Mouse (Mus musculus) CH12.LX (cell line): ENCODE measurements around the gene Hyal2. TPM values are rescaled to one million over a fixed set of nuclear protein-coding genes. Genes with fewer than 3 reads are reported as not detected.

ENCODE experiments used
- DNase-seq: peaks from one replicate; pipeline ENCODE4 v3.0.0-alpha.2; 2013; ENCODE audit errors: extremely low read depth
- H3K27ac ChIP-seq: 2 replicates; pipeline ENCODE4 v1.5.1; 2012; ENCODE audit warnings: low read depth, mild to moderate bottlenecking, control low read depth, moderate library complexity; ENCODE audit not compliant: insufficient read depth
- H3K27me3 ChIP-seq: replicated peaks from 2 replicates; pipeline ENCODE3; 2012; ENCODE audit warnings: inconsistent platforms
- H3K36me3 ChIP-seq, 2 experiments: replicated peaks in 1 of 2; 2 replicates each; pipeline versions ENCODE3 to v1.6.1; 2012; ENCODE audit warnings: inconsistent platforms in 1 of 2, low read length in 1 of 2, mild to moderate bottlenecking in 1 of 2, mixed read lengths in 1 of 2, moderate library complexity in 1 of 2; ENCODE audit not compliant: control insufficient read depth in 1 of 2, insufficient read depth in 1 of 2
- H3K4me1 ChIP-seq, 2 experiments: 2 replicates each; pipeline ENCODE4 v1.6.1; 2012; ENCODE audit warnings: inconsistent platforms in 1 of 2, moderate library complexity in 1 of 2; ENCODE audit not compliant: insufficient read depth in 2 of 2, control insufficient read depth in 1 of 2
- H3K4me2 ChIP-seq: 2 replicates; pipeline ENCODE4 v1.6.1; 2012; ENCODE audit warnings: low read depth, mild to moderate bottlenecking, control low read depth; ENCODE audit not compliant: poor library complexity, insufficient read depth, severe bottlenecking
- H3K4me3 ChIP-seq, 3 experiments: fragments of 150-350 bp in 1 of 3; sonication (generic) in 1 of 3; replicated peaks in 1 of 3; 2 replicates each; pipeline versions ENCODE3 to v1.5.1; 2011 to 2012; ENCODE audit warnings: low read depth in 2 of 3, low read length in 2 of 3, mild to moderate bottlenecking in 2 of 3, moderate library complexity in 2 of 3, control low read depth in 1 of 3, improper control_type of control experiment in 1 of 3, inconsistent platforms in 1 of 3, mixed read lengths in 1 of 3; ENCODE audit not compliant: poor library complexity in 1 of 3
- H3K79me2 ChIP-seq: replicated peaks from 2 replicates; pipeline ENCODE4 v1.6.1; 2012; ENCODE audit warnings: mild to moderate bottlenecking, moderate library complexity; ENCODE audit not compliant: control insufficient read depth, poor library complexity, insufficient read depth, severe bottlenecking; ENCODE audit errors: extremely low read depth
- H3K9ac ChIP-seq: 2 replicates; pipeline ENCODE4 v1.6.1; 2012; ENCODE audit warnings: low read depth, mild to moderate bottlenecking, control low read depth, moderate library complexity; ENCODE audit not compliant: insufficient read depth
- H3K9me3 ChIP-seq: replicated peaks from 2 replicates; pipeline ENCODE3; 2012; ENCODE audit warnings: low read length, inconsistent platforms, mixed read lengths
- BHLHE40 ChIP-seq: IDR thresholded peaks from 2 replicates; pipeline ENCODE4 v1.6.1; 2011; ENCODE audit warnings: mild to moderate bottlenecking, low read depth, low read length, improper control_type of control experiment
- CTCF ChIP-seq, 2 experiments: IDR thresholded peaks in 1 of 2; conservative IDR thresholded peaks in 1 of 2; 2 replicates each; pipeline ENCODE4 v1.5.1; 2011 to 2012; ENCODE audit warnings: low read depth in 2 of 2, low read length in 2 of 2, improper control_type of control experiment in 1 of 2, inconsistent platforms in 1 of 2, mild to moderate bottlenecking in 1 of 2, moderate library complexity in 1 of 2
- E2F4 ChIP-seq: IDR thresholded peaks from 2 replicates; pipeline ENCODE4 v1.6.1; 2011; ENCODE audit warnings: low read depth, low read length, improper control_type of control experiment; ENCODE audit not compliant: insufficient replicate concordance
- ELF1 ChIP-seq: IDR thresholded peaks from 2 replicates; pipeline ENCODE4 v1.6.1; 2014; ENCODE audit warnings: low read depth, mild to moderate bottlenecking, inconsistent platforms, low read length, improper control_type of control experiment
- EP300 ChIP-seq: IDR thresholded peaks from 2 replicates; pipeline ENCODE4 v1.6.1; 2011; ENCODE audit warnings: low read length, improper control_type of control experiment
- GABPA ChIP-seq: IDR thresholded peaks from 2 replicates; pipeline ENCODE4 v1.6.1; 2012; ENCODE audit warnings: low read depth, low read length, improper control_type of control experiment, inconsistent platforms; ENCODE audit not compliant: insufficient replicate concordance
- HCFC1 ChIP-seq: IDR thresholded peaks from 2 replicates; pipeline ENCODE4 v1.6.1; 2012; ENCODE audit warnings: low read depth, mild to moderate bottlenecking, inconsistent platforms, low read length, improper control_type of control experiment
- IRF4 ChIP-seq: IDR thresholded peaks from 2 replicates; pipeline ENCODE4 v1.6.1; 2014; ENCODE audit warnings: low read depth, mild to moderate bottlenecking, inconsistent platforms, low read length, improper control_type of control experiment
- JUN ChIP-seq: IDR thresholded peaks from 2 replicates; pipeline ENCODE4 v1.6.1; 2011; ENCODE audit warnings: low read depth, mild to moderate bottlenecking, low read length, improper control_type of control experiment, moderate library complexity; ENCODE audit not compliant: insufficient read depth
- JUND ChIP-seq: conservative IDR thresholded peaks from 2 replicates; pipeline ENCODE4 v1.6.1; 2011; ENCODE audit warnings: low read depth, low read length, improper control_type of control experiment
- MAZ ChIP-seq: IDR thresholded peaks from 2 replicates; pipeline ENCODE4 v1.6.1; 2012; ENCODE audit warnings: low read depth, mild to moderate bottlenecking, inconsistent platforms, low read length, improper control_type of control experiment, moderate library complexity
- MEF2A ChIP-seq: IDR thresholded peaks from 2 replicates; pipeline ENCODE4 v1.6.1; 2014; ENCODE audit warnings: low read depth, mild to moderate bottlenecking, inconsistent platforms, low read length, improper control_type of control experiment, borderline replicate concordance
- MXI1 ChIP-seq: IDR thresholded peaks from 2 replicates; pipeline ENCODE4 v1.6.1; 2011; ENCODE audit warnings: mild to moderate bottlenecking, low read depth, low read length, improper control_type of control experiment
- MYC ChIP-seq: IDR thresholded peaks from 2 replicates; pipeline ENCODE4 v1.6.1; 2011; ENCODE audit warnings: low read depth, mild to moderate bottlenecking, improper control_type of control experiment, low read length
- POLR2A ChIP-seq: IDR thresholded peaks from 2 replicates; pipeline ENCODE4 v1.6.1; 2011; ENCODE audit warnings: low read depth, mild to moderate bottlenecking, improper control_type of control experiment, low read length
- RAD21 ChIP-seq: IDR thresholded peaks from 2 replicates; pipeline ENCODE4 v1.6.1; 2011; ENCODE audit warnings: low read depth, mild to moderate bottlenecking, low read length, improper control_type of control experiment, moderate library complexity
- SMC3 ChIP-seq: IDR thresholded peaks from 2 replicates; pipeline ENCODE4 v1.6.1; 2011; ENCODE audit warnings: low read depth, low read length, improper control_type of control experiment
- TBP ChIP-seq: conservative IDR thresholded peaks from 2 replicates; pipeline ENCODE4 v1.6.1; 2011; ENCODE audit warnings: low read depth, low read length, improper control_type of control experiment
- TCF12 ChIP-seq: IDR thresholded peaks from 2 replicates; pipeline ENCODE4 v1.6.1; 2014; ENCODE audit warnings: low read depth, mild to moderate bottlenecking, inconsistent platforms, low read length, improper control_type of control experiment
- USF1 ChIP-seq: IDR thresholded peaks from 2 replicates; pipeline ENCODE4 v1.6.1; 2014; ENCODE audit warnings: low read depth, mild to moderate bottlenecking, inconsistent platforms, low read length, improper control_type of control experiment
- USF2 ChIP-seq: conservative IDR thresholded peaks from 2 replicates; pipeline ENCODE4 v1.6.1; 2011; ENCODE audit warnings: low read depth, low read length, improper control_type of control experiment
- ZKSCAN1 ChIP-seq: IDR thresholded peaks from 2 replicates; pipeline ENCODE4 v1.6.1; 2012; ENCODE audit warnings: low read depth, inconsistent platforms, low read length, improper control_type of control experiment, borderline replicate concordance
- ZNF384 ChIP-seq: IDR thresholded peaks from 2 replicates; pipeline ENCODE4 v1.6.1; 2012; ENCODE audit warnings: low read depth, low read length, improper control_type of control experiment, inconsistent platforms
- dilution Hi-C: fragments of 300-500 bp; cut with MboI; formaldehyde crosslinking; loops from 2 replicates; pipeline ENCODE4 v1.14.3; 2020; ENCODE audit warnings: low sequenced_read_pairs; ENCODE audit not compliant: extremely low pct_unique_long_range_greater_than_20kb, extremely low pct_ligation_motif_present
- in situ Hi-C: fragments of 300-500 bp; cut with MboI; formaldehyde crosslinking; loops from 3 replicates; pipeline ENCODE4 v1.14.3; 2019; ENCODE audit warnings: low sequenced_read_pairs, low pct_ligation_motif_present, low pct_unique_long_range_greater_than_20kb, mixed read lengths
- polyA plus RNA-seq: library from polyadenylated mRNA; unstranded; fragments of >175 nt; gene quantifications from 2 replicates; pipeline ENCODE4 v1.2.1, GENCODE M21; 2012; ENCODE audit warnings: low read depth; ENCODE audit not compliant: insufficient read length
- total RNA-seq, 2 experiments: library from RNA; depleted of rRNA; stranded (reverse); fragments of 300-350 nt in 1 of 2; fragments of >200 nt in 1 of 2; gene quantifications; 2 replicates each; pipeline ENCODE4 v1.2.3; 2012 to 2014

Gene Hyal2
- total and polyA plus RNA-seq, 3 experiments = 16.4 to 30.9 (median 26.8) TPM

DNA sequence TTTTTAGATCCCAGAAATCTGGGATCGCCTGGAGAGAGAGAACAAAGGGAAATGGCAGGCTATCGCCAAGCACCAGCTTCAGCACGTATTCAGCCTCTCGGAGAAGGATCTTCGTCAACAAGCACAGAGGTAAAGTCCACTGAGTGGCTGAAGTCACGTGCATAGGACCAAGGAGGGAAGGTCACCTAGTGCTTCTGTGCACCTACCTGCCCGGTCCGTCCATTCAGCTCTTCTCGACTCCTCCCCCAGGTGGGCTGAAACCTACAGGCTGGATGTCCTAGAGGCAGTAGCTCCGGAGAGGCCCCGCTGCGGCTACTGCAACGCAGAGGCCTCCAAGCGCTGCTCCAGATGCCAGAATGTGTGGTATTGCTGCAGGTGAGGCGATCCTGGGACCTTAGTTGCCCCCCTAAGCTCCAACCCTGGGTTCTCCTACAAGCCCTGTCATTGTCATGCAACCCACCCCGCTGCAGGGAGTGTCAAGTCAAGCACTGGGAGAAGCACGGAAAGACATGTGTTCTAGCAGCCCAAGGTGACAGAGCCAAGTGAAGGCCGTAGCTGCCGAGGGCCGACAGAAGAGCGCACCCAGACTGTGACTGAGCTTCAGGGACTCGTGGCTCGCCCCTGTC lies 17.1 kb upstream of the Hyal2 start:
- H3K27me3 ChIP-seq = no peaks in the 10 kb centered on the region
- H3K79me2 ChIP-seq = peaks cover 7% of the 10 kb centered on the region
- TF ChIP-seq CTCF (conservative IDR thresholded peaks at IDR 0.05 in 1 of 2, IDR thresholded peaks at IDR 0.05 in 1 of 2; ENCODE audit: low read depth in 2 of 2, low read length in 2 of 2) = no peak
- no peak overlapping the region for H3K4me2 ChIP-seq
- H3K9ac ChIP-seq = no peak overlapping the region
- DNase-seq = no peak
- dilution Hi-C loops = no loop called here
- no peak overlapping the region for H3K4me3 ChIP-seq
- no peaks in the 10 kb centered on the region for H3K9me3 ChIP-seq
- peaks cover 5 to 44% of the 10 kb centered on the region in 2 experiments for H3K4me1 ChIP-seq
- in situ Hi-C loops = no loop called here
- peaks cover 5 to 15% of the 10 kb centered on the region in 2 experiments for H3K36me3 ChIP-seq
- H3K27ac ChIP-seq = no peak overlapping the region

DNA sequence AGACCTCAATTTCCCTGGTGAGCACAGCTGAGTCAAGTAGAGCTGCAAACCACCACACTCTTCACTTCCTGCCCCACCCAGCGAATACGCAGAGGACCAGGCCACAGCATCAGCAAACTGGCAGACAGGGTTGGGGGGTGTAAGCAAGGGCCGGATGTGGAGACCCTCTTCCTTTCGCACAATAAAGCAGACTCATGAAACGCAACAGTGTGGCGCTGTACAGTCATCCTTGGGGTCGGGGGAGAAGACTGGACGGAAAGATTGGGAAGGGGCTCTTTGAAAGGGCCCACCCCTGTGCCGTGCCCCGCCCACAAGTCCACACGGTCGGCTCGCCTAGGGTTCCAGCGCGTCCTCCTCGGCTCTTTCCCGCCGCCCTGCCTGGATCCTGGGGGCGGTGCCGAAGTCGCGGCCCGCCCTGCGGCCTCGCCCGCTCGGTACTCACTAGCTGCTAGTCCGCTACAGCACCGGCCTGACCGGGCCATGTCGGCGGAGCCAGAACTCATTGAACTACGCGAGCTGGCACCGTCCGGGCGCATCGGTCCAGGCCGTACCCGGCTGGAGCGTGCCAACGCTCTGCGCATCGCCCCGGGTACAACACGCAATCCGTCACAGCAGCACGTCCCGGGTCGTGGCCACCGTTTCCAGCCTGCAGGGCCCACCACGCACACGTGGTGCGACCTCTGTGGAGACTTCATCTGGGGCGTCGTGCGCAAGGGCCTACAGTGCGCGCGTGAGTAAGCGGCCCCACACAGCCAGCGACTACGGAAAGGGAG lies 16.4 kb upstream of the Hyal2 start, which contains the start of gene Rassf1:
TSS of gene Rassf1 (plus strand) at position 439 of the 773 bp plus-strand sequence.
- H3K36me3 ChIP-seq = peaks cover 5 to 15% of the 10 kb centered on the region in 2 experiments
- in situ Hi-C loops = no loop called here
- H3K4me2 ChIP-seq = no peak within 1 kb of the TSS
- TF ChIP-seq JUND (no peak), MYC (no peak), ZKSCAN1 (no peak)
- TF ChIP-seq, all 38 proteins: peak for 0
- no peaks in the 10 kb centered on the region for H3K27me3 ChIP-seq
- no peaks in the 10 kb centered on the region for H3K9me3 ChIP-seq
- H3K9ac ChIP-seq = no peak within 1 kb of the TSS
- no peak within 1 kb of the TSS for H3K27ac ChIP-seq
- DNase-seq = no peak
- H3K4me3 ChIP-seq = no peak within 1 kb of the TSS
- peaks cover 14% of the 10 kb centered on the region for H3K79me2 ChIP-seq
- dilution Hi-C loops = no loop called here
- H3K4me1 ChIP-seq = peaks cover 5 to 43% of the 10 kb centered on the region in 2 experiments

DNA sequence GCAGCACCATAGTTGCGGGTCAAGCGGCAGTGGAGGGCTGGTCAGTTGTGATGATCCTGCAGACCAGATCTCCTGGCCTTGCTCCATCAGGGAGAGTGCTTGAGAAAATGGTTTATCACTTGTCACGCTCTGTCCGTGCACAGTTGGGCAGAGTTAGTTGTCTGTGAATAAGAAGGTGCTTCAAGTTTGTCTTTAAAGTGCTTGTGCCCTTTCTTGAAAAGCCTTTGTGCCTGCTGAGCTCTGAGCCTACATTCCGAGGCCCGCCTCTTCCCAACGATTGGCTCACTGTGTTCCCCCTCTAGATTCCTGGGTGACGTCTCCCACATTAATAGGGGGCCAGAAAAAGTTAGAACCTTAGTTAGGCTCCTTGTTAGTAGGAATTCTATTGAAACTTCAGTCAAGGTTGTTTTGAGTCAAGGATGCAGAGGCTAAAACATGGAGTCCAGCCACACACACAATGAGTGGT lies 15.8 kb upstream of the Hyal2 start:
- in situ Hi-C loops (no loop called here), dilution Hi-C loops (no loop called here)
- no peak overlapping the region for H3K4me3 ChIP-seq
- H3K4me1 ChIP-seq = peaks cover 10 to 43% of the 10 kb centered on the region in 2 experiments
- TF ChIP-seq MXI1 (no peak), TBP (no peak), IRF4 (no peak), USF2 (no peak), MEF2A (no peak), JUN (no peak), RAD21 (no peak), POLR2A (no peak), USF1 (no peak), MAZ (no peak), SMC3 (no peak), ZNF384 (no peak), EP300 (no peak), E2F4 (no peak), MYC (no peak), GABPA (no peak), BHLHE40 (no peak), ELF1 (no peak), TCF12 (no peak), HCFC1 (no peak)
- no peak for DNase-seq
- no peaks in the 10 kb centered on the region for H3K27me3 ChIP-seq
- peaks cover 21% of the 10 kb centered on the region for H3K79me2 ChIP-seq
- H3K4me2 ChIP-seq = no peak overlapping the region
- peaks cover 5 to 22% of the 10 kb centered on the region in 2 experiments for H3K36me3 ChIP-seq
- H3K9me3 ChIP-seq = no peaks in the 10 kb centered on the region
- H3K9ac ChIP-seq = no peak overlapping the region
- H3K27ac ChIP-seq = no peak overlapping the region
